Mouse (Mus musculus) liver, postnatal 0 days (tissue): Measurements from ENCODE around the gene Cog4.

Source experiments
- CTCF ChIP-seq: sonication (generic); IDR thresholded peaks from 2 replicates; pipeline ENCODE4 v1.5.1; 2016; ENCODE audit warnings: antibody characterized with exemption, low read depth
- EP300 ChIP-seq: IDR thresholded peaks from 2 replicates; pipeline ENCODE4 v1.6.1; 2016; ENCODE audit warnings: antibody characterized with exemption, low read depth, mild to moderate bottlenecking

DNA sequence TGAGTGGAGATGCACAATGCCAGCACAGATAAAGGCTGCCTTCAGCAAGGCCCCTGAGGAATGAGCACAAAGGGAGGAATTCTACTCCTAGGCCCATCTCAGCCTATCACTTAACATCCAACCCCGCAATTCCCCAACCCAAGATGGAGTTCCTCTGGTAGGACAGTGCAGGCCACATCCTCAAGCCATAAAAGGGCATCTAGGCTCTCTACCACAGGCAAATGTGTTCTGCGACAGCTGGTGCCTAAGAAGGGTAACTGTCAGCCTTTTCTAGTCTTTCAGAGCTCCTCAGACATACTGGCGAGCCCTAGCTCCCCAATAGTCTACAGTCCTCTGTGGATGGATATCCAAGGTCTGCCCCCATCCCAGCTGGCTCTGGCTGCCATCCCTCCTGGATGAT lies 40.2 kb downstream of the Cog4 start:
- TF ChIP-seq CTCF (no peak), EP300 (no peak)
